Mouse (Mus musculus) small intestine, adult 2 months (tissue): ENCODE measurements at regions not wholly inside any gene's neighbourhood (a gene's known extent, or its start where the extent isn't known, plus 50 kb on each side); places are given as distances from the start of the nearest gene placed in this dataset.
A peak's percentile ranks its signal among the peaks of the same experiment; 100 is the strongest.

Experiments used
- H3K27ac ChIP-seq: fragments of 200-500 bp; 2 replicates; pipeline ENCODE4 v1.5.1; 2012; ENCODE audit warnings: low read depth, low read length, control low read depth, inconsistent platforms; ENCODE audit not compliant: insufficient read depth
- H3K27me3 ChIP-seq: fragments of 200-500 bp; 2 replicates; pipeline ENCODE4 v1.6.1; 2012; ENCODE audit warnings: mild to moderate bottlenecking, moderate library complexity, low read length, inconsistent platforms; ENCODE audit not compliant: control insufficient read depth, insufficient read depth
- H3K36me3 ChIP-seq: fragments of 200-500 bp; 2 replicates; pipeline ENCODE4 v1.6.1; 2012; ENCODE audit warnings: mild to moderate bottlenecking, low read length, control low read depth, inconsistent platforms; ENCODE audit not compliant: control insufficient read depth, insufficient read depth
- H3K4me1 ChIP-seq: fragments of 200-500 bp; 2 replicates; pipeline ENCODE4 v1.6.1; 2012; ENCODE audit warnings: low read length, inconsistent platforms, mixed read lengths; ENCODE audit not compliant: control insufficient read depth, insufficient read depth, insufficient read length
- H3K4me3 ChIP-seq: fragments of 200-500 bp; 2 replicates; pipeline ENCODE4 v1.5.1; 2012; ENCODE audit warnings: low read depth, mild to moderate bottlenecking, control low read depth, inconsistent platforms, low read length, moderate library complexity
- CTCF ChIP-seq: fragments of 200-500 bp; IDR thresholded peaks from 2 replicates; pipeline ENCODE4 v1.5.1; 2012; ENCODE audit warnings: low read depth, mild to moderate bottlenecking, control low read depth, inconsistent platforms, low read length, moderate library complexity, mixed read lengths; ENCODE audit not compliant: insufficient replicate concordance, insufficient read length; ENCODE audit errors: extremely low read depth
- POLR2A ChIP-seq: fragments of 200-500 bp; IDR thresholded peaks from 2 replicates; pipeline ENCODE4 v1.6.1; 2012; ENCODE audit warnings: low read depth, mild to moderate bottlenecking, control low read depth, inconsistent platforms, low read length, moderate library complexity
- WGBS: fragments of 180-500 bp; shearing (Covaris S2); methylation state at CpG from one replicate; pipeline ENCODE4 v1.1.7; 2018; 5-methylcytosine and 5-hydroxymethylcytosine counted together

- Histone ChIP-seq H3K27ac (no peak overlapping the region), H3K27me3 (no peaks in the 10 kb centered on the region), H3K4me1 (no peaks in the 10 kb centered on the region), H3K4me3 (no peak overlapping the region), H3K36me3 (no peaks in the 10 kb centered on the region)
- TF ChIP-seq CTCF (no peak), POLR2A (no peak)
Measured at GRCm38 (mm10) chr16:55623422-55623821, 215.3 kb downstream of the Nfkbiz start.

GRCm38 (mm10) chr16:55619731-55620130 is 219.0 kb downstream of the Nfkbiz start:
- Histone ChIP-seq H3K4me3 (no peak overlapping the region), H3K27me3 (no peaks in the 10 kb centered on the region), H3K27ac (no peak overlapping the region), H3K36me3 (no peaks in the 10 kb centered on the region), H3K4me1 (no peaks in the 10 kb centered on the region; the same call in 1 of the 2 replicates)
- WGBS, result 28% methylated on average over 3 of the region's 3 CpGs
- no peak for TF ChIP-seq CTCF
- TF ChIP-seq POLR2A, result no peak

- TF ChIP-seq POLR2A, result no peak
- no peak for TF ChIP-seq CTCF
- no peaks in the 10 kb centered on the region for H3K36me3 ChIP-seq
- WGBS, result 71% methylated on average over 3 of the region's 3 CpGs
- H3K4me1 ChIP-seq, result no peaks in the 10 kb centered on the region; the same call in 1 of the 2 replicates
- H3K27ac ChIP-seq, result no peak overlapping the region
- H3K27me3 ChIP-seq, result no peaks in the 10 kb centered on the region
- H3K4me3 ChIP-seq, result no peak overlapping the region
Measured at GRCm38 (mm10) chr16:55617958-55618357, 220.7 kb downstream of the Nfkbiz start.

GRCm38 (mm10) chr16:55617506-55617905 is 221.2 kb downstream of the Nfkbiz start:
- 22% methylated on average over 4 of the region's 4 CpGs for WGBS
- no peaks in the 10 kb centered on the region for H3K36me3 ChIP-seq
- no peaks in the 10 kb centered on the region; the same call in 1 of the 2 replicates for H3K4me1 ChIP-seq
- no peak overlapping the region for H3K4me3 ChIP-seq
- no peak overlapping the region for H3K27ac ChIP-seq
- TF ChIP-seq POLR2A (no peak), CTCF (no peak)
- no peaks in the 10 kb centered on the region for H3K27me3 ChIP-seq

GRCm38 (mm10) chr16:55616408-55617120 is 222.1 kb downstream of the Nfkbiz start:
- H3K4me3 ChIP-seq, result no peak overlapping the region
- H3K27me3 ChIP-seq, result no peaks in the 10 kb centered on the region
- H3K27ac ChIP-seq, result no peak overlapping the region
- H3K4me1 ChIP-seq, result peaks cover 3% of the 10 kb centered on the region; the same call in 1 of the 2 replicates
- TF ChIP-seq CTCF (no peak), POLR2A (no peak)
- WGBS, result 67% methylated on average over 1 of the region's 1 CpGs
- no peaks in the 10 kb centered on the region for H3K36me3 ChIP-seq

GRCm38 (mm10) chr16:55612873-55613272 is 225.8 kb downstream of the Nfkbiz start:
- H3K36me3 ChIP-seq, result no peaks in the 10 kb centered on the region

GRCm38 (mm10) chr16:55612001-55612400 is 226.7 kb downstream of the Nfkbiz start:
- peaks cover 9% of the 10 kb centered on the region; the same call in 1 of the 2 replicates for H3K4me1 ChIP-seq
- no peaks in the 10 kb centered on the region for H3K27me3 ChIP-seq
- TF ChIP-seq CTCF (no peak), POLR2A (no peak)
- no peak overlapping the region for H3K4me3 ChIP-seq
- 59% methylated on average over 5 of the region's 5 CpGs for WGBS
- peak overlapping the region; percentile 75 for H3K27ac ChIP-seq
- H3K36me3 ChIP-seq, result no peaks in the 10 kb centered on the region

More at GRCm38 (mm10) chr16:55612873-55613272, 225.8 kb downstream of the Nfkbiz start:
- no peak for TF ChIP-seq POLR2A
- TF ChIP-seq CTCF, result no peak
- 26% methylated on average over 3 of the region's 3 CpGs for WGBS
- Histone ChIP-seq H3K27ac (no peak overlapping the region), H3K4me1 (peaks cover 9% of the 10 kb centered on the region; the same call in 1 of the 2 replicates), H3K27me3 (no peaks in the 10 kb centered on the region), H3K4me3 (no peak overlapping the region)
